Mouse (Mus musculus) liver, postnatal 0 days (tissue): ENCODE measurements at regions not wholly inside any gene's neighbourhood (a gene's known extent, or its start where the extent isn't known, plus 50 kb on each side); places are given as distances from the start of the nearest gene placed in this dataset.

ENCODE experiments used
- ATAC-seq: fragments of 200-750 bp; cut with Nextera tagmentation; 2 replicates; pipeline ENCODE4 v1.8.0; 2017; ENCODE audit warnings: mild to moderate bottlenecking, moderate library complexity
- DNase-seq: peaks from one replicate; pipeline ENCODE4 v3.0.0-alpha.2; 2016
- H3K27ac ChIP-seq: fragments of 300-500 bp; sonication (generic); 2 replicates; pipeline ENCODE4 v1.5.1; 2014; ENCODE audit warnings: antibody characterized with exemption, moderate library complexity, mild to moderate bottlenecking, low read depth
- H3K27me3 ChIP-seq: fragments of 300-500 bp; sonication (generic); 2 replicates; pipeline ENCODE4 v1.6.1; 2014; ENCODE audit warnings: low read length, control low read depth, mixed read lengths; ENCODE audit not compliant: insufficient read depth
- H3K36me3 ChIP-seq: fragments of 300-500 bp; sonication (generic); replicated peaks from 2 replicates; pipeline ENCODE4 v1.6.1; 2014; ENCODE audit warnings: mild to moderate bottlenecking, control low read depth, low read length, moderate library complexity, mixed read lengths; ENCODE audit not compliant: insufficient read depth
- H3K4me1 ChIP-seq: fragments of 300-500 bp; sonication (generic); 2 replicates; pipeline ENCODE4 v1.6.1; 2014; ENCODE audit warnings: antibody characterized with exemption, mild to moderate bottlenecking, control low read depth; ENCODE audit not compliant: insufficient read depth
- H3K4me2 ChIP-seq: fragments of 300-500 bp; sonication (generic); 2 replicates; pipeline ENCODE4 v1.6.1; 2014; ENCODE audit warnings: low read depth, mild to moderate bottlenecking, low read length, moderate library complexity, mixed read lengths
- H3K4me3 ChIP-seq: fragments of 300-500 bp; sonication (generic); 2 replicates; pipeline ENCODE4 v1.5.1; 2014; ENCODE audit warnings: low read depth, low read length
- H3K9ac ChIP-seq: fragments of 300-500 bp; sonication (generic); replicated peaks from 2 replicates; pipeline ENCODE4 v1.6.1; 2014; ENCODE audit warnings: mild to moderate bottlenecking, moderate library complexity
- H3K9me3 ChIP-seq: fragments of 300-500 bp; sonication (generic); 2 replicates; pipeline ENCODE4 v1.6.1; 2016; ENCODE audit warnings: mild to moderate bottlenecking, control low read depth, low read length, mixed read lengths
- CTCF ChIP-seq: sonication (generic); IDR thresholded peaks from 2 replicates; pipeline ENCODE4 v1.5.1; 2016; ENCODE audit warnings: antibody characterized with exemption, low read depth
- EP300 ChIP-seq: IDR thresholded peaks from 2 replicates; pipeline ENCODE4 v1.6.1; 2016; ENCODE audit warnings: antibody characterized with exemption, low read depth, mild to moderate bottlenecking
- WGBS: fragments of 180-500 bp; shearing (Covaris S2); extraction: QIAGEN DNeasy Blood & Tissue Kit; methylation state at CpG from one replicate; pipeline ENCODE4 v1.1.7; 2014; ENCODE audit not compliant: insufficient replicate concordance; 5-methylcytosine and 5-hydroxymethylcytosine counted together

DNA sequence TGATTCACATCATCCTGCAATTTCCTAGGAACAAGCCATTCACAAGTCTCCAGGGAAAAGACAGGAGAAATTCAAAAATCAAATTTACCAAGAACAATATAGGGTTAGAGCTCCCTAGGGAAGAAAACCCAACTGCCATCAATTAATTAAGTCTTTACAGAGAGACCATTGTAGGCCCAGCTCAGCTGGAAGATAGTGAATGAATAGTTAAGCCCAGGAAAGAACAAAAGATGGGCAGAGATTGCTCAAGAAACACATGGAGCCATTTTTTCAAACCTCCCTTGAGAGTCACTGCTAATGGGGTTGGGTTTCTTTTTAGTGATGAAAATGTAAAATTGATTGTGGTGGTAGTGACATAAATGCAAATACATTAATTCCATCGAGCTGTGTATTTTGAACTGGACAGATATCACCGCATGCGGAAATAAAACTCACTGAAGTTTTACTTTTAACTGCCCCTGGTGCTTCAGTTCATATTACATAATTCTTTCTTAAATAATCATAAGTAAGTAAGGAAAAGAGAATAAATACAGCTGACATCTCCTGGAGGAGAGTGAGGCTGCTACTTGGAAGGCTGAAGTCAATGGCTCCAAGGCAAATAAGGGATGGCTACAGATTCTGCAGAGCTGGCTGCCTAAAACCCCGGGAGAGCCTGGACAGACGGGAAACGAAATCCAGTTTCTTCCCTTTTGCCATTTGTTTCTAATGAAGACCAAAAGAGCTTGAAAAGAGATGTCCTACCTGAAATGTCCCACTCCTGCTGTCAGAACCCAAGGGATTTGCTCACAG is 106.5 kb downstream of the Fzd1 start:
- no peak for TF ChIP-seq CTCF
- no peak for TF ChIP-seq EP300
- H3K27me3 ChIP-seq = no peaks in the 10 kb centered on the region
- H3K36me3 ChIP-seq = no peaks in the 10 kb centered on the region
- H3K27ac ChIP-seq = no peak overlapping the region
- H3K4me1 ChIP-seq = no peaks in the 10 kb centered on the region
- DNase-seq (no peak), ATAC-seq (no peak)
- H3K4me2 ChIP-seq = no peak overlapping the region
- no peak overlapping the region for H3K9ac ChIP-seq
- WGBS = 82% methylated on average over 6 of the region's 6 CpGs
- H3K9me3 ChIP-seq = no peaks in the 10 kb centered on the region
- no peak overlapping the region for H3K4me3 ChIP-seq

DNA sequence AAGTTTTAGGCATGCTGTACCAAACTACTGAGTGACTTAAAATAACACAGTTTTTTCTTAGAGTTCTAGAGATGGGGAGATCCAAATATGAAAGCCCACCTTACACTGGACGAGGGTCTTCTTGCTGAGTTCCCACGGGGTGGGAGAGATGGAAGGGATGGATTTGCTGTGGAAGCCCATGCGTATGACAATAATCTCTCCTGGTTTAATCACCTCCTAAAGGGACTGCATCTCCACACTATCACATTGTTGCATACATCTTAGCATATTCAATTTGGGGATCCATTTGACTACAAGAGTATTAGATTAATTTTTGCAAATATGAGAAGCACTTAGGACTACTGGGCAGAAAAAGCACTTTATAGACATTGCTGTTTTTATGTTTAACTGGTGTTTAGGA is 107.1 kb downstream of the Fzd1 start:
- no peak for DNase-seq
- no peak overlapping the region for H3K4me3 ChIP-seq
- ATAC-seq = no peak
- H3K9ac ChIP-seq = no peak overlapping the region
- no peaks in the 10 kb centered on the region for H3K27me3 ChIP-seq
- H3K36me3 ChIP-seq = no peaks in the 10 kb centered on the region
- H3K9me3 ChIP-seq = no peaks in the 10 kb centered on the region
- WGBS = 74% methylated on average over 3 of the region's 3 CpGs
- TF ChIP-seq EP300 = no peak
- no peak for TF ChIP-seq CTCF
- no peak overlapping the region for H3K4me2 ChIP-seq
- H3K4me1 ChIP-seq = no peaks in the 10 kb centered on the region
- no peak overlapping the region for H3K27ac ChIP-seq

DNA sequence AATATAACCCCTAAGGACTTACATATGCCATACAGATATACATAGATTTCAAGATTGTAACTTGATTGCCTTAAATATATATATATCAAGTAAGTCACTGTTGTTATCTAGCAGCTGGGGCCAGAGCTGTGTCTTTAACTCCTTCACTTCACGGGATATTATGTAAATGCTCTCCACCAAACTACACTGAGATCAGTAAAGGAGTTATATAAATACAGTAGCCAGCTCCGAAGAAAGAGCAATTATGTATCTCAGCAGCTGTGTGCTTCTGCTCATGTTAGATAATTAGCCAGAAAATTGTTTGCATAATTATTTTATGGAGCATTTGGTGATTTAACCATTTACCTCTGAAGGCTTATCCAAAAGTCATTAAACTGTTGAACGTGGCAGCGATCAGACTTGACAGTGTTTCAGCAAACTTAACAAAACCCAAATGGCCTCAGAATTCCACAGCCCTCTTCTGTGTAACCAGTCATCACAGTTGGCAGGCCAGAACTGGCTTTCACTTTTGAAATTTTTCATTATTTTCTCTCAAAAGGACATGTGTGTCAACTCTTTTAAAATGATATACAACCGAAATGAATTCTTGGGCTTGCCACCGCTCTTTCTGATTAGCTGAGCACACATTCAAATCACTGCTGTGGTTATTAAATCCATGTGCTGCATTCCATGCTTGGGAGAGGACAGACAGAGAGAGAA is 107.8 kb downstream of the Fzd1 start:
- no peaks in the 10 kb centered on the region for H3K36me3 ChIP-seq
- H3K27me3 ChIP-seq = no peaks in the 10 kb centered on the region
- no peak overlapping the region for H3K4me2 ChIP-seq
- no peak for TF ChIP-seq EP300
- H3K4me1 ChIP-seq = no peaks in the 10 kb centered on the region
- no peak overlapping the region for H3K9ac ChIP-seq
- no peak overlapping the region for H3K4me3 ChIP-seq
- DNase-seq (no peak), ATAC-seq (no peak)
- WGBS = 70% methylated on average over 6 of the region's 6 CpGs
- no peaks in the 10 kb centered on the region for H3K9me3 ChIP-seq
- no peak overlapping the region for H3K27ac ChIP-seq

DNA sequence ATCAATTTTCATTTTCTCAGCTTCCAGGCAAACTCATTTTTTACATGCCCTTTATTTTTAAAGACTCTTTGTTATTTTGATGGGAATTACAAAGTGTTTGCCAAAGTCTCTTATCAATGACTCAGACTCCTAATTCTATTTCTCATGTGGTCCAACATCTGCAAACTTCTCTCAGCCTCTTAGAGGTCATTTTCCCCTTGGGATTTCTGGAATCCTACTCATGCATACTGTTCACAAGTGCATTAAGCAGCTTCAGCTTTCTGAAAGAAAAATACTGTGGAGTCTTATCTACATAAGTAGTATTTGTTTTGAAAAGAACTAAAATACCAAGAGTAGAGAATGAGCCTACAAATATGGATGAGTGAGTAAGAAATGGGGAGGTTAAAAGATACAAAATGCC is 116.8 kb downstream of the Fzd1 start:
- Histone ChIP-seq H3K27me3 (no peaks in the 10 kb centered on the region), H3K27ac (no peak overlapping the region), H3K9ac (no peak overlapping the region), H3K4me3 (no peak overlapping the region), H3K36me3 (no peaks in the 10 kb centered on the region), H3K4me1 (no peaks in the 10 kb centered on the region), H3K4me2 (no peak overlapping the region), H3K9me3 (no peaks in the 10 kb centered on the region)
- no peak for ATAC-seq
- DNase-seq = no peak
- no peak for TF ChIP-seq EP300
- no peak for TF ChIP-seq CTCF

DNA sequence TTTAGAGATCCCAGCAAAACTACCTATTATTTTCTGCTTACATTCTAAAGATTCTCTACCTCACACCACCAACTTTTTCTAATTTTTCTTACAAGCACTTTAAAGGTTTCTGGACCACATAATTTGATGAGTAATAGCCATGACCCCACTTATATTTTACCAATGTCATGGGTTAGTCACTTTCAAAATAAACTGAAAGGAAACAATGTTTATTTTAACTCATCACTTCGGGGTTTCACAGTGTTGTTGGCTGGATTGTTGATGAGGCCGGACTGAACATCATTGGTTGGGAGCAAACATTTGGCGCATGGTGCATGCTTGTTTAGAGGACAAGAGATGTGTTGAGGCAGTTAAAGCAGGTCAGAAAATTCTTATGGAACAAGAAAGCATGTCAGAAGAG is 124.1 kb downstream of the Fzd1 start:
- ATAC-seq = no peak
- DNase-seq = no peak
- H3K27me3 ChIP-seq = no peaks in the 10 kb centered on the region
- no peak overlapping the region for H3K27ac ChIP-seq
- no peaks in the 10 kb centered on the region for H3K9me3 ChIP-seq
- no peaks in the 10 kb centered on the region for H3K36me3 ChIP-seq
- H3K4me3 ChIP-seq = no peak overlapping the region
- no peak for TF ChIP-seq CTCF
- TF ChIP-seq EP300 = no peak
- H3K4me1 ChIP-seq = no peaks in the 10 kb centered on the region
- no peak overlapping the region for H3K9ac ChIP-seq
- H3K4me2 ChIP-seq = no peak overlapping the region
- WGBS = 68% methylated on average over 3 of the region's 3 CpGs

DNA sequence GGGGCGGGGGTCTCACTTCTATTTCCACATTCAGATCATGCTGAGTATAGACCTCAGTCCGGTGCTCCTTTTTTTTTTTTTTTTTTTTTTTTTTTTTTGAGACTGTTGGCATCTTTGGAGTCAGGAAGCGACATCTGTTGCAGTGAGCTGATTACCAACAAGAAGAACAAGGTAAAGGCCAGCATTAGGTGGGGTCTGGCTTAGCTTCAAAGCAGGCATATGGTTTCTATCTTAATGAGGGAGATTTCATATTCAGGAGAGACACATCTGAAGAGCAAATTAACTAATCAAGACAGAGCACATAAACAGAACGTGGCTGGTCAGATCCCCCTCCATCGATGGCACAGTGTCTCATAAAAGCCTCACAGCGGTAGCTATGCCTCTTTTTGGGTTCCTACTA is 132.6 kb downstream of the Fzd1 start:
- H3K27me3 ChIP-seq = no peaks in the 10 kb centered on the region
- H3K27ac ChIP-seq = no peak overlapping the region
- H3K4me2 ChIP-seq = no peak overlapping the region
- TF ChIP-seq CTCF (no peak), EP300 (no peak)
- H3K9me3 ChIP-seq = no peaks in the 10 kb centered on the region
- DNase-seq (no peak), ATAC-seq (no peak)
- no peak overlapping the region for H3K9ac ChIP-seq
- H3K4me3 ChIP-seq = no peak overlapping the region
- no peaks in the 10 kb centered on the region for H3K36me3 ChIP-seq
- 73% methylated on average over 6 of the region's 6 CpGs for WGBS
- no peaks in the 10 kb centered on the region for H3K4me1 ChIP-seq
